Mouse (Mus musculus): ENCODE results near the gene Fam57b.

GRCm38 (mm10) chr7:126868003-126868402 lies 70.5 kb downstream of the Fam57b start:
- TF ChIP-seq CTCF (IDR thresholded peaks at IDR 0.05) (no peak), EP300 (IDR thresholded peaks at IDR 0.05) (no peak)

All from lung, postnatal 0 days (tissue).